8 mouse cellular contexts compared by ENCODE assay signal in the genomic region with DNA sequence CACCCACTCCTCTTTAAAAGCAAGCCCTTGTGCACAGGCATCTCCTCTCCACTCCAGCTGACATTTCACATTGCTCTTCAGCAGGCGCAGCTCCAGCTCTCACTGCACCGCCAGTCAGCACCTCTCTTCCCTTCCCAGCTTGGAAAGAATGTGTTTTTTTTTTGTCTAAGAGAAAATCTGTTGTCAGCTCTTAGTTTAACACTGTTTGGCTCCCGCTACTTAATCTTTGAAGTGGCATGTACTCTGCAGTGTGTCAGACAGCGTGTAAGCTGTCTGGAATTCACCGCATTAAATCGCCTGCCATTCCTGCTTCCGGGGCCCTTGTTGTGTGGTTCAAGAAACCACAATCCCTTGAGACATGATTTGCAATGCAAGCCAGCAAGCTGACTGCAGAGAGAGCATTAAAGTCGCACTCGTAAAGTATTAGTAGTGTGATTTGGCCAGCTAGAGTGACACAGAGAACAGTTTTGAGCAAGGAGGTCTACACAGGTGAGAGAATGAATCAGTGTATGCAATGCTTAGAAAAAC.
DNase-seq lines count a peak whose midpoint lies in the region; ATAC-seq and TF ChIP-seq lines count a peak whose summit lies in the region.

No protein-coding gene starts in this region.

- H3K27me3 ChIP-seq in lung, embryonic 15.5 days = no peaks in the 10 kb centered on the region
- H3K27me3 ChIP-seq in forebrain, embryonic 15.5 days = no peaks in the 10 kb centered on the region
- no peaks in the 10 kb centered on the region for H3K27me3 ChIP-seq in myocyte (ENCODE audit: control insufficient read depth, insufficient read depth, insufficient read length)

- no peak overlapping the region for H3K9ac ChIP-seq in lung, embryonic 15.5 days
- no peak overlapping the region for H3K9ac ChIP-seq in forebrain, embryonic 15.5 days (replicated peaks)

- no peak overlapping the region for H3ac ChIP-seq in myocyte (ENCODE audit: control insufficient read depth, insufficient read length)

- whole genome bisulfite sequencing in lung, embryonic 15.5 days = 16% methylated on average over 9 of the region's 9 CpGs
- WGBS in forebrain, embryonic 15.5 days = 8% methylated on average over 9 of the region's 9 CpGs

- ATAC-seq in lung, embryonic 15.5 days (ENCODE audit: borderline replicate concordance, extremely low read depth, low FRiP score, low TSS enrichment) = peak; percentile 75; the same call in 1 of the 2 replicates
- ATAC-seq in forebrain, embryonic 15.5 days (replicated peaks) = peak; percentile 88

- 0 out of 2 replicates have a peak, but pooled peaks cover 3% of the 10 kb centered on the region for H3K4me1 ChIP-seq in lung, embryonic 15.5 days
- H3K4me1 ChIP-seq in forebrain, embryonic 15.5 days = peaks cover 7% of the 10 kb centered on the region

- no peaks in the 10 kb centered on the region for H3K79me2 ChIP-seq in myocyte (ENCODE audit: control insufficient read depth, insufficient read depth)

- H3K4me2 ChIP-seq in lung, embryonic 15.5 days = peak overlapping the region; percentile 3; the same call in 1 of the 2 replicates
- peak overlapping the region; percentile 3; the same call in 1 of the 2 replicates for H3K4me2 ChIP-seq in forebrain, embryonic 15.5 days (replicated peaks)
- H3K4me2 ChIP-seq in myocyte (ENCODE audit: low read depth) = peak overlapping the region; percentile 38

- TF ChIP-seq POLR2A in myocyte (IDR thresholded peaks at IDR 0.05; ENCODE audit: insufficient read length, low read depth) = no peak

- DNase-seq in adrenal gland, postnatal 10 days = peak; percentile 6
- no peak for DNase-seq in adrenal gland, postnatal 25 days
- DNase-seq in lung, adult 18-20 months = no peak
- DNase-seq in gastrocnemius, postnatal 25 days = no peak
- DNase-seq in layer of hippocampus, adult 2 months (ENCODE audit: low spot score in 2 of 2) = no peak

- no peak overlapping the region for H3K4me3 ChIP-seq in lung, embryonic 15.5 days
- H3K4me3 ChIP-seq in forebrain, embryonic 15.5 days = no peak overlapping the region
- no peak overlapping the region for H3K4me3 ChIP-seq in myocyte
- no peak overlapping the region for H3K4me3 ChIP-seq in layer of hippocampus, adult 2 months

- no peaks in the 10 kb centered on the region for H3K9me3 ChIP-seq in lung, embryonic 15.5 days
- no peaks in the 10 kb centered on the region for H3K9me3 ChIP-seq in forebrain, embryonic 15.5 days

- H3K27ac ChIP-seq in lung, embryonic 15.5 days = no peak overlapping the region
- peak overlapping the region; percentile 54 for H3K27ac ChIP-seq in forebrain, embryonic 15.5 days (replicated peaks)
- H3K27ac ChIP-seq in layer of hippocampus, adult 2 months = no peak overlapping the region

- no peak for TF ChIP-seq CTCF in layer of hippocampus, adult 2 months (conservative IDR thresholded peaks at IDR 0.05)

- H3K36me3 ChIP-seq in lung, embryonic 15.5 days = no peaks in the 10 kb centered on the region
- no peaks in the 10 kb centered on the region for H3K36me3 ChIP-seq in forebrain, embryonic 15.5 days
- H3K36me3 ChIP-seq in myocyte (ENCODE audit: control insufficient read depth, insufficient read depth) = peaks cover 8% of the 10 kb centered on the region

TF ChIP-seq in myocyte, 11 proteins besides CTCF, POLR2A, EP300 and RAD21:
- TF ChIP-seq MAX (IDR thresholded peaks at IDR 0.05; ENCODE audit: low read depth) (peak; percentile 18), POLR2AphosphoS2 (IDR thresholded peaks at IDR 0.05; ENCODE audit: insufficient read length, low read depth) (no peak), SRF (IDR thresholded peaks at IDR 0.05; ENCODE audit: control insufficient read depth, insufficient read length, low read depth) (no peak), E2F4 (IDR thresholded peaks at IDR 0.05; ENCODE audit: insufficient read depth) (no peak), TCF12 (IDR thresholded peaks at IDR 0.05; ENCODE audit: insufficient read depth, poor library complexity, severe bottlenecking) (peak; percentile 81), USF1 (IDR thresholded peaks at IDR 0.05; ENCODE audit: low read depth) (no peak), REST (IDR thresholded peaks at IDR 0.05; ENCODE audit: insufficient read depth, insufficient read length) (no peak), MYOG (IDR thresholded peaks at IDR 0.05; ENCODE audit: control insufficient read depth in 1 of 3, insufficient read depth in 1 of 3, insufficient read length in 2 of 3, low read depth in 2 of 3) (peak in 1 of 3 experiments; percentile 15), TCF3 (IDR thresholded peaks at IDR 0.05; ENCODE audit: insufficient read length, low read depth) (peak; percentile 5), MYOD1 (IDR thresholded peaks at IDR 0.05; ENCODE audit: control insufficient read depth in 1 of 3, insufficient read length in 2 of 3, low read depth in 2 of 3) (peak in 2 of 3 experiments; percentile 17 to 42), CEBPB (IDR thresholded peaks at IDR 0.05; ENCODE audit: insufficient read depth, poor library complexity, severe bottlenecking) (peak; percentile 67)
